Comparison of ENCODE assay signal across 20 mouse cellular contexts in genomic region chr11:6615250-6616205, GRCm38 (mm10). TPM values are rescaled to one million over a fixed set of nuclear protein-coding genes. Genes with fewer than 3 reads are reported as not detected.
DNase-seq lines count a peak whose midpoint lies in the region; ATAC-seq and TF ChIP-seq lines count a peak whose summit lies in the region.
"Had no signal": no experiment of that assay in that cellular context is flagged by ENCODE, and none has a peak within 500 bp of the region (broad histone marks: within the 10 kb centered on the region; RNA-seq: fewer than 3 reads in every experiment).

No protein-coding gene starts in this region.

- no peak overlapping the region for H3K27ac ChIP-seq in heart, embryonic 16.5 days (ENCODE audit: low read length)
- H3K27ac ChIP-seq in liver, adult 2 months (replicated peaks; ENCODE audit: insufficient read depth, low read depth, low read length), result no peak overlapping the region
- no peak overlapping the region for H3K27ac ChIP-seq in liver, embryonic 11.5 days (ENCODE audit: low read depth, low read length)
- no peak overlapping the region for H3K27ac ChIP-seq in liver, embryonic 13.5 days
- H3K27ac ChIP-seq: forebrain, embryonic 13.5 days; layer of hippocampus, adult 2 months; liver, embryonic 15.5 days; midbrain, embryonic 10.5 days had no signal

- no peak overlapping the region for H3K4me3 ChIP-seq in heart, embryonic 16.5 days (ENCODE audit: low read length)
- no peak overlapping the region for H3K4me3 ChIP-seq in liver, adult 2 months (ENCODE audit: insufficient read depth, low read depth, low read length)
- H3K4me3 ChIP-seq in liver, embryonic 11.5 days (ENCODE audit: low read depth, low read length), result no peak overlapping the region
- H3K4me3 ChIP-seq in liver, embryonic 13.5 days (replicated peaks), result no peak overlapping the region
- H3K4me3 ChIP-seq: forebrain, embryonic 13.5 days; layer of hippocampus, adult 2 months; liver, embryonic 15.5 days; midbrain, embryonic 10.5 days had no signal

- no peaks in the 10 kb centered on the region for H3K4me1 ChIP-seq in heart, embryonic 16.5 days (ENCODE audit: control insufficient read depth, insufficient read depth, low read length)
- H3K4me1 ChIP-seq in liver, adult 2 months (ENCODE audit: control insufficient read depth, insufficient read depth, low read length), result no peaks in the 10 kb centered on the region
- no peaks in the 10 kb centered on the region for H3K4me1 ChIP-seq in liver, embryonic 11.5 days (replicated peaks; ENCODE audit: control insufficient read depth, insufficient read depth, low read length)
- H3K4me1 ChIP-seq in liver, embryonic 13.5 days (replicated peaks), result no peaks in the 10 kb centered on the region
- H3K4me1 ChIP-seq: forebrain, embryonic 13.5 days; midbrain, embryonic 10.5 days had no signal

- 76% methylated on average over 12 of the region's 12 CpGs for WGBS in heart, embryonic 16.5 days
- 78% methylated on average over 12 of the region's 12 CpGs for WGBS in liver, adult 2 months
- 82% methylated on average over 12 of the region's 12 CpGs for WGBS in liver, embryonic 11.5 days
- WGBS in liver, embryonic 13.5 days (ENCODE audit: insufficient replicate concordance), result 71% methylated on average over 12 of the region's 12 CpGs

- no peak overlapping the region for H3K4me2 ChIP-seq in heart, embryonic 16.5 days (ENCODE audit: low read depth, low read length)
- H3K4me2 ChIP-seq in liver, embryonic 11.5 days, result no peak overlapping the region
- no peak overlapping the region for H3K4me2 ChIP-seq in liver, embryonic 13.5 days
- H3K4me2 ChIP-seq: forebrain, embryonic 13.5 days; liver, embryonic 15.5 days had no signal

- H3K79me2 ChIP-seq in liver, adult 2 months (ENCODE audit: control insufficient read depth, insufficient read depth, low read length), result no peaks in the 10 kb centered on the region

- no peak for DNase-seq in heart, postnatal 4 days
- DNase-seq in liver, adult 2 months (ENCODE audit: extremely low read depth, low read depth, low spot score), result peak; percentile 67
- no peak for DNase-seq in liver, embryonic 11.5 days (ENCODE audit: low spot score)
- no peak for DNase-seq in liver, embryonic 13.5 days
- no peak for DNase-seq in embryo, embryonic 10.5 days (ENCODE audit: low spot score)
- DNase-seq: cerebellum, adult 9-11 months; heart, adult 11 months; lung, postnatal 10 days; thymus, adult 18-20 months had no signal

- no peak for TF ChIP-seq POLR2A in liver, adult 2 months (IDR thresholded peaks at IDR 0.05; ENCODE audit: extremely low read depth, insufficient read depth, low read length)

- peaks cover 66% of the 10 kb centered on the region for H3K36me3 ChIP-seq in heart, embryonic 16.5 days (ENCODE audit: control insufficient read depth, insufficient read depth)
- H3K36me3 ChIP-seq in liver, adult 2 months (ENCODE audit: control insufficient read depth, insufficient read depth, low read length), result peaks cover 53% of the 10 kb centered on the region
- peaks cover 64% of the 10 kb centered on the region for H3K36me3 ChIP-seq in liver, embryonic 11.5 days (ENCODE audit: control insufficient read depth, insufficient read depth, low read length)
- peaks cover 96% of the 10 kb centered on the region for H3K36me3 ChIP-seq in liver, embryonic 13.5 days

- no peak for TF ChIP-seq CTCF in liver, adult 2 months (IDR thresholded peaks at IDR 0.05; ENCODE audit: low read depth, low read length)

- ATAC-seq in heart, embryonic 16.5 days (replicated peaks; ENCODE audit: extremely low read depth, insufficient read depth, low FRiP score), result 0 out of 2 replicates have a peak, but pooled peaks have one; percentile 23
- no peak for ATAC-seq in liver, embryonic 11.5 days (replicated peaks; ENCODE audit: low FRiP score)
- 0 out of 2 replicates have a peak, but pooled peaks have one; percentile 13 for ATAC-seq in liver, embryonic 13.5 days (ENCODE audit: low read depth)
- peak; percentile 70 for ATAC-seq in neutrophil, adult 5-6 weeks (ENCODE audit: extremely low read depth, insufficient number of reproducible peaks, low FRiP score, poor library complexity, severe bottlenecking)
- no peak for ATAC-seq in erythroid progenitor cell, adult 5-6 weeks (replicated peaks; ENCODE audit: low FRiP score, poor library complexity, severe bottlenecking)
- ATAC-seq: forebrain, embryonic 13.5 days had no signal

- H3K9me3 ChIP-seq in heart, embryonic 16.5 days (replicated peaks; ENCODE audit: control insufficient read depth, low read length), result no peaks in the 10 kb centered on the region
- H3K9me3 ChIP-seq in liver, embryonic 11.5 days (ENCODE audit: control insufficient read depth, low read length), result no peaks in the 10 kb centered on the region
- H3K9me3 ChIP-seq in liver, embryonic 13.5 days (replicated peaks), result no peaks in the 10 kb centered on the region
- H3K9me3 ChIP-seq: forebrain, embryonic 13.5 days; liver, embryonic 15.5 days; midbrain, embryonic 10.5 days had no signal

- H3K9ac ChIP-seq in heart, embryonic 16.5 days (ENCODE audit: low read length), result no peak overlapping the region
- no peak overlapping the region for H3K9ac ChIP-seq in liver, adult 2 months (ENCODE audit: low read depth, low read length)
- H3K9ac ChIP-seq in liver, embryonic 11.5 days (ENCODE audit: low read depth, low read length), result no peak overlapping the region
- H3K9ac ChIP-seq in liver, embryonic 13.5 days, result no peak overlapping the region
- H3K9ac ChIP-seq: forebrain, embryonic 13.5 days; liver, embryonic 15.5 days had no signal

- no peaks in the 10 kb centered on the region for H3K27me3 ChIP-seq in heart, embryonic 16.5 days (ENCODE audit: control insufficient read depth, insufficient read depth, low read length)
- H3K27me3 ChIP-seq in liver, adult 2 months (ENCODE audit: control insufficient read depth, insufficient read depth, low read length), result no peaks in the 10 kb centered on the region
- no peaks in the 10 kb centered on the region for H3K27me3 ChIP-seq in liver, embryonic 11.5 days (replicated peaks; ENCODE audit: control insufficient read depth, insufficient read depth, low read length)
- no peaks in the 10 kb centered on the region for H3K27me3 ChIP-seq in liver, embryonic 13.5 days
- H3K27me3 ChIP-seq: forebrain, embryonic 13.5 days; liver, embryonic 15.5 days had no signal

RNA-seq across cellular contexts. Expression of gene Nacad, which starts 9.7 kb away (rescaled TPM):
- polyA plus RNA-seq in heart, embryonic 16.5 days (2015; fragmentation: Nextera tagmentation; extraction: Ambion mirVana), result 1.0 and 1.1 TPM in 2 replicates
- total RNA-seq in heart, postnatal 4 days (2021), result 1 to 10 TPM; 1.7 to 2.5 TPM
- under 0.01 TPM in 2 replicates for total RNA-seq in liver, adult 2 months (2014; rRNA removed)
- 0.02 TPM in 1 of 2 replicates, not detected in the other for polyA plus RNA-seq in liver, adult 2 months (2012; rRNA removed)
- polyA plus RNA-seq in liver, embryonic 11.5 days (2014; fragmentation: Nextera tagmentation; extraction: Ambion mirVana), result 2.9 and 3.6 TPM in 2 replicates
- polyA plus RNA-seq in liver, embryonic 13.5 days (2015; fragmentation: Nextera tagmentation; extraction: Ambion mirVana), result 5.0 and 5.7 TPM in 2 replicates
- 0.12 TPM in 2 replicates for total RNA-seq in neutrophil, adult 5-6 weeks (2017)
- total RNA-seq in erythroid progenitor cell, adult 5-6 weeks (2015; ENCODE audit: low replicate concordance), result not detected in 2 replicates
- total RNA-seq in erythroid progenitor cell, adult 5-6 weeks (2017; ENCODE audit: low replicate concordance), result 0.98 and 2.7 TPM in 2 replicates

RNA-seq across cellular contexts. Expression of gene Tbrg4, which starts 10.3 kb away (rescaled TPM):
- polyA plus RNA-seq in heart, embryonic 16.5 days (2015; fragmentation: Nextera tagmentation; extraction: Ambion mirVana), result 49.8 and 51.0 TPM in 2 replicates
- total RNA-seq in heart, postnatal 4 days (2021), result 100 to 1,000 TPM; 105 to 108 TPM
- total RNA-seq in liver, adult 2 months (2014; rRNA removed), result 17.7 and 18.0 TPM in 2 replicates
- polyA plus RNA-seq in liver, adult 2 months (2012; rRNA removed), result 49.4 and 71.0 TPM in 2 replicates
- 94.3 and 103 TPM in 2 replicates for polyA plus RNA-seq in liver, embryonic 11.5 days (2014; fragmentation: Nextera tagmentation; extraction: Ambion mirVana)
- polyA plus RNA-seq in liver, embryonic 13.5 days (2015; fragmentation: Nextera tagmentation; extraction: Ambion mirVana), result 46.1 and 46.2 TPM in 2 replicates
- 22.5 and 27.6 TPM in 2 replicates for total RNA-seq in neutrophil, adult 5-6 weeks (2017)
- 10.1 and 21.8 TPM in 2 replicates for total RNA-seq in erythroid progenitor cell, adult 5-6 weeks (2015; ENCODE audit: low replicate concordance)
- total RNA-seq in erythroid progenitor cell, adult 5-6 weeks (2017; ENCODE audit: low replicate concordance), result 3.1 and 9.2 TPM in 2 replicates

RNA-seq across cellular contexts. Expression of gene Wap, which starts 22.9 kb away (rescaled TPM):
- polyA plus RNA-seq in heart, embryonic 16.5 days (2015; fragmentation: Nextera tagmentation; extraction: Ambion mirVana), result not detected in 2 replicates
- not detected for total RNA-seq in heart, postnatal 4 days (2021)
- total RNA-seq in liver, adult 2 months (2014; rRNA removed), result not detected in 2 replicates
- polyA plus RNA-seq in liver, adult 2 months (2012; rRNA removed), result not detected in 2 replicates
- not detected in 2 replicates for polyA plus RNA-seq in liver, embryonic 11.5 days (2014; fragmentation: Nextera tagmentation; extraction: Ambion mirVana)
- not detected in 2 replicates for polyA plus RNA-seq in liver, embryonic 13.5 days (2015; fragmentation: Nextera tagmentation; extraction: Ambion mirVana)
- total RNA-seq in neutrophil, adult 5-6 weeks (2017), result not detected in 2 replicates
- total RNA-seq in erythroid progenitor cell, adult 5-6 weeks (2015; ENCODE audit: low replicate concordance), result not detected in 2 replicates
- not detected in 2 replicates for total RNA-seq in erythroid progenitor cell, adult 5-6 weeks (2017; ENCODE audit: low replicate concordance)
- total RNA-seq: layer of hippocampus, adult 2 months; left cerebral cortex, postnatal 36 days had no signal
- polyA plus RNA-seq: forebrain, embryonic 13.5 days; heart, embryonic 14.5 days; hindbrain, embryonic 11.5 days; liver, embryonic 15.5 days; midbrain, embryonic 10.5 days; neural tube, embryonic 14.5 days had no signal

RNA-seq across cellular contexts. Expression of gene Ramp3, which starts 42.8 kb away (rescaled TPM):
- polyA plus RNA-seq in heart, embryonic 16.5 days (2015; fragmentation: Nextera tagmentation; extraction: Ambion mirVana), result 4.3 and 5.9 TPM in 2 replicates
- 1 to 10 TPM; 3.6 to 3.7 TPM for total RNA-seq in heart, postnatal 4 days (2021)
- 0.07 and 0.09 TPM in 2 replicates for total RNA-seq in liver, adult 2 months (2014; rRNA removed)
- 0.09 and 0.16 TPM in 2 replicates for polyA plus RNA-seq in liver, adult 2 months (2012; rRNA removed)
- polyA plus RNA-seq in liver, embryonic 11.5 days (2014; fragmentation: Nextera tagmentation; extraction: Ambion mirVana), result 0.34 and 0.53 TPM in 2 replicates
- 0.15 TPM in 1 of 2 replicates, not detected in the other for polyA plus RNA-seq in liver, embryonic 13.5 days (2015; fragmentation: Nextera tagmentation; extraction: Ambion mirVana)
- 0.37 TPM in 1 of 2 replicates, not detected in the other for total RNA-seq in neutrophil, adult 5-6 weeks (2017)
- 2.5 TPM in 1 of 2 replicates, not detected in the other for total RNA-seq in erythroid progenitor cell, adult 5-6 weeks (2015; ENCODE audit: low replicate concordance)
- not detected in 2 replicates for total RNA-seq in erythroid progenitor cell, adult 5-6 weeks (2017; ENCODE audit: low replicate concordance)

Comparison
In these comparisons a context has a peak if more than half of its experiments do, and no peak if none do; other contexts are left out.
1. ATAC-seq: peak in heart, embryonic 16.5 days (single experiment), liver, embryonic 13.5 days (single experiment) and neutrophil, adult 5-6 weeks (single experiment); none in liver, embryonic 11.5 days (single experiment) and erythroid progenitor cell, adult 5-6 weeks (single experiment).